Mouse (Mus musculus) kidney, adult 2 months (tissue): ENCODE results near the gene Foxp4.

ENCODE experiments used
- CTCF ChIP-seq: fragments of 200-500 bp; conservative IDR thresholded peaks from 2 replicates; pipeline ENCODE4 v1.5.1; 2011; ENCODE audit warnings: low read depth, mild to moderate bottlenecking, control low read depth, low read length, moderate library complexity, mixed read lengths; ENCODE audit not compliant: insufficient read depth, insufficient read length
- POLR2A ChIP-seq: fragments of 200-500 bp; IDR thresholded peaks from one replicate; pipeline ENCODE4 v1.6.1; 2011; ENCODE audit warnings: low read depth, low read length, control low read depth

DNA sequence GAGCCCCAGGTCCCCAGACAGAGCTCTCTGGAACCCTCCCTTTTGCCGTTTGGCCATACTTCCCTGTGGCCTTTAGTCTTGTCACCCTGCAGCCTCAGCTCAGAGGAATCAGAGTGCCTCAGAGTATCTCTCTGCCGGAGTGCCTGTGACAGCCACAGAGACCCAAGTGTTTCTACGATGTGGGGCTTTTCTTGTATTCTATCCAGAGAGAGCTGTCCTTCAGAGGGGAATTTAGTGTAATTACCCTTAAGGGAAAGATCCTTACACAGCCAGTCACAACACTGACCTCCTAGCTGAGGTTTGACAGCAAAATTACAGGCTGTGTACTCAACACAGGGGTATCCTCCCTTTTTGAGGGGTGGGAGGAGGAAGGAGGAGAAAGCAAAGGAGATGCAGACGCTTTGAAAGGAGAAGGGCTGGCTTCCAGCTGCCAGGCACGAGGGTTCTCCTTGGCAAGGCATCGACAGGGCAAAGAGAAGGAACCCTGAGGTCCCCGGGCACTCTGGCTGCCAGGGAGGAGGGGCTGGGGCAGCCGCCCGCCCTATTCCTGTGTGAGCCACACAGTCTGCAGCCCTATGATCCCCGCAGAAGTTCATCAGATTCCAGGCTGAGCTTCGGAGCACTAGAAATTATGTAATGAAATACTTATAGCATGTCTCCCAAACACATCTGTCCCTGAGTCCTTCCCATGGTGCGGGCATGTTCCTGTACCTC, 28.1 kb upstream of the Foxp4 start:
- TF ChIP-seq CTCF (no peak), POLR2A (no peak)
